27 mouse cellular contexts compared by ENCODE assay signal in genomic region chr2:125508381-125508780, GRCm38 (mm10). TPM values are rescaled to one million over a fixed set of nuclear protein-coding genes. Genes with fewer than 3 reads are reported as not detected.
"Had no signal": no experiment of that assay in that cellular context is flagged by ENCODE, and none has a peak within 500 bp of the region (broad histone marks: within the 10 kb centered on the region; RNA-seq: fewer than 3 reads in every experiment).

No protein-coding gene starts in this region.

- H3K4me1 ChIP-seq: liver, embryonic 12.5 days had no signal

- H3K4me3 ChIP-seq: heart, adult 2 months; heart, embryonic 13.5 days; heart, embryonic 15.5 days; hindbrain, embryonic 10.5 days; hindbrain, embryonic 12.5 days; intestine, embryonic 15.5 days; layer of hippocampus, adult 2 months; left cerebral cortex, adult 2 months; limb, embryonic 13.5 days; limb, embryonic 15.5 days; liver, embryonic 12.5 days had no signal

- DNase-seq: gastrocnemius, postnatal 10 days; gastrocnemius, postnatal 25 days; heart, adult 2 months; heart, postnatal 14 days; heart, postnatal 4 days; kidney, adult 18-20 months; kidney, adult 8-10 months; kidney, postnatal 10 days; kidney, postnatal 25 days; kidney, postnatal 4 days had no signal

- H3K36me3 ChIP-seq: heart, embryonic 13.5 days; heart, embryonic 15.5 days; hindbrain, embryonic 10.5 days; hindbrain, embryonic 12.5 days; intestine, embryonic 15.5 days; limb, embryonic 13.5 days; limb, embryonic 15.5 days; liver, embryonic 12.5 days had no signal

- ATAC-seq: hindbrain, embryonic 16.5 days; inflammation-experienced regulatory T-cells, adult 6 months; intestine, embryonic 15.5 days; intestine, postnatal 0 days; liver, embryonic 12.5 days had no signal

- H3K27me3 ChIP-seq: heart, embryonic 15.5 days had no signal

- H3K9me3 ChIP-seq: heart, embryonic 13.5 days; heart, embryonic 15.5 days; hindbrain, embryonic 10.5 days; hindbrain, embryonic 12.5 days; intestine, embryonic 15.5 days; limb, embryonic 13.5 days; limb, embryonic 15.5 days; liver, embryonic 12.5 days had no signal

RNA-seq across cellular contexts. Expression of gene Fbn1, which starts 0.6 kb away (rescaled TPM):
- polyA plus RNA-seq: inflammation-experienced regulatory T-cells, adult 6 months had no signal

RNA-seq across cellular contexts. Expression of gene Gm9913, which starts 3.5 kb away (rescaled TPM):
- total RNA-seq: granulocyte monocyte progenitor cell, adult 5-6 weeks; liver, adult 2 months had no signal
- polyA plus RNA-seq: hindbrain, embryonic 14.5 days; inflammation-experienced regulatory T-cells, adult 6 months; liver, adult 2 months; liver, embryonic 14.5 days had no signal
